Mouse (Mus musculus): ENCODE data around the gene Golga5. TPM values are rescaled to one million over a fixed set of nuclear protein-coding genes. Genes with fewer than 3 reads are reported as not detected.

The Golga5 gene
- 33.2 and 35.5 TPM in 2 replicates for polyA plus RNA-seq (2015; fragmentation: Nextera tagmentation; extraction: Ambion mirVana)

GRCm38 (mm10) chr12:102468894-102469764 lies at the start of gene Golga5:
Gene Golga5, plus strand, starts transcription at chr12:102469135.
- H3K27me3 ChIP-seq (replicated peaks; ENCODE audit: control insufficient read depth, insufficient read depth, low read length): no peaks in the 10 kb centered on the region
- peak; percentile 98 for ATAC-seq
- H3K4me1 ChIP-seq (replicated peaks; ENCODE audit: control insufficient read depth, insufficient read depth, low read length): peaks cover 6% of the 10 kb centered on the region
- no peaks in the 10 kb centered on the region for H3K9me3 ChIP-seq (ENCODE audit: control insufficient read depth, low read length)
- peak within 1 kb of the TSS; percentile 74 for H3K27ac ChIP-seq (ENCODE audit: low read length)
- H3K4me2 ChIP-seq (ENCODE audit: low read length): peak within 1 kb of the TSS; percentile 72
- under 1% methylated on average over 85 of the region's 86 CpGs for WGBS
- H3K36me3 ChIP-seq (ENCODE audit: control insufficient read depth, insufficient read depth): peaks cover 7% of the 10 kb centered on the region
- peak within 1 kb of the TSS; percentile 78 for H3K9ac ChIP-seq (replicated peaks; ENCODE audit: low read depth, low read length)
- H3K4me3 ChIP-seq (replicated peaks; ENCODE audit: low read length): peak within 1 kb of the TSS; percentile 72

DNA sequence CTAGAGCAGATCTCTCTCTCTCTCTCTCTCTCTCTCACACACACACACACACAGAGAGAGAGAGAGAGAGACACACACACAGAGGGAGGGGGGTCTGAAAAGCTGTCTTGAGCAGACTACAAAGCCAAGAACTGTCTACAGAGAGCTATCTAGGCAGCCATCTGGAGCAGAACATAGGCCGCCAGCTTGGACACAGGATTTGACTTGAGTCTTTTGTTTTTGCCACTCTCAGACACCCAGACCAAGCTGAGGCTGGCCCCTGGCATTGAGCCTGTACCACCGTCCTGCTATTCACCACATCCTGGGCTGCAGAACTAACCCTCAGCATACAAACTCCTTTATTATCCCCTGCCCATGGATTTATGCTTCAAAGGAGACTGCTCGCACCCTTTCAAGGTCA lies 49.4 kb upstream of the Golga5 start:
- no peaks in the 10 kb centered on the region; the same call in 1 of the 2 replicates for H3K36me3 ChIP-seq (ENCODE audit: control insufficient read depth, insufficient read depth)
- ATAC-seq: peak; percentile 78
- no peak overlapping the region for H3K27ac ChIP-seq (ENCODE audit: low read length)
- H3K27me3 ChIP-seq (replicated peaks; ENCODE audit: control insufficient read depth, insufficient read depth, low read length): no peaks in the 10 kb centered on the region
- no peak overlapping the region for H3K4me2 ChIP-seq (ENCODE audit: low read length)
- H3K9ac ChIP-seq (replicated peaks; ENCODE audit: low read depth, low read length): no peak overlapping the region
- 30% methylated on average over 3 of the region's 3 CpGs for WGBS
- H3K4me1 ChIP-seq (replicated peaks; ENCODE audit: control insufficient read depth, insufficient read depth, low read length): peaks cover 3% of the 10 kb centered on the region; the same call in 1 of the 2 replicates
- no peak overlapping the region for H3K4me3 ChIP-seq (replicated peaks; ENCODE audit: low read length)
- H3K9me3 ChIP-seq (ENCODE audit: control insufficient read depth, low read length): no peaks in the 10 kb centered on the region

DNA sequence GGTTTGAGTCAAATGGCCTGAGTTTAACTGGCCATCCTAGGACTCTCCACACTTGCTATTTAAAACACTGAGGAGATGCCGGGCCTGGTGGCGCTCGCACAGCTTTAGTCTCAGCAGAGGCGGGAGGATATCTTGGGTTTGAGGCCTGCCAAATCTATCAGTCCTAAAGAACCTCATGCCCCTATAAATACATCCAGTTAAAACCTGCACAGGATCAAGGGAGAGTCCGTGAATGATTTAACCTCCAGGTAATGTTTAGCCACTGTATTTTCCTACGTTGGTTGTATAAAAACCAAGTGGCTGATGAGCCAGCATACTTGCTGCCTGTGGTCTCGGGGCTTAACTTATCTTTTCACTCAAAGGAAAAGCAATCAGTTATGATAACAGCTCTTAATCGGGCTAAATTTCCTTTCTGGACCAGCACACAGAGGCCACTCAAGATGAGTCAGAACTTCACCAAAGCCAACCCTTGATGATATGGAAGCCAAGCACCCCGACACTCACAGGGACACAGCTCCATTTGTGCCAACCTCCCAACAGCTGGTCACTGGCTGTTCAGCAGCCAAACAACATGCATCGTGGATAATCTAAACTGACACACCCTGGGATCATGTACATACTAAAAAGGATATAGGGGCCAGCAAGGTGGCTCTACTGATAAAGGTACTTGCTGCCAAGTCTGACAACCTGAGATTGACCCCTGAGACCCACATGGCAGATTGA lies 48.6 kb upstream of the Golga5 start:
- no peak overlapping the region for H3K4me3 ChIP-seq (replicated peaks; ENCODE audit: low read length)
- ATAC-seq: no peak
- H3K4me2 ChIP-seq (ENCODE audit: low read length): no peak overlapping the region
- no peaks in the 10 kb centered on the region for H3K27me3 ChIP-seq (replicated peaks; ENCODE audit: control insufficient read depth, insufficient read depth, low read length)
- H3K9me3 ChIP-seq (ENCODE audit: control insufficient read depth, low read length): no peaks in the 10 kb centered on the region
- WGBS: 91% methylated on average over 10 of the region's 10 CpGs
- H3K27ac ChIP-seq (ENCODE audit: low read length): no peak overlapping the region
- H3K4me1 ChIP-seq (replicated peaks; ENCODE audit: control insufficient read depth, insufficient read depth, low read length): peaks cover 3% of the 10 kb centered on the region; the same call in 1 of the 2 replicates
- H3K36me3 ChIP-seq (ENCODE audit: control insufficient read depth, insufficient read depth): no peaks in the 10 kb centered on the region; the same call in 1 of the 2 replicates
- H3K9ac ChIP-seq (replicated peaks; ENCODE audit: low read depth, low read length): no peak overlapping the region

DNA sequence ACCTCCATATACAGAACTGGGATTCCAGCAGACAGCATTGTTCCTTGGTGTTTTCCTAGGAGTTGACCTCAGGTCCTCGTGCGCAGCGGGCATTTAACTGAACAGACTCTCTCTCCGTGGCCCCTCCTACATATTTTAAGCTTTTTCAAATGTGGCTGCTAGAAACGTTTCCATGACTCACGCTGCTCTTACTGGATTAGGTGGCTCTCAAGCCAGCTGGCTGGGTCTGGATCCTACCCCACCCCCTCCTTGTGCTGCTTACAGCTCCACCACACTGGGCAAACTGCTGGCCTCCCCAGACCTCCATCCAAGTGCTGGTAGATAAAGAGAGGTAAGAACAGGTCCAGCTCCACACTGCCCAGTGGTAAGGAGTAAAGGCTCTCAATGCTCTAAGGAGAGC lies 46.9 kb upstream of the Golga5 start:
- Histone ChIP-seq H3K4me2 (ENCODE audit: low read length) (no peak overlapping the region), H3K27me3 (replicated peaks; ENCODE audit: control insufficient read depth, insufficient read depth, low read length) (no peaks in the 10 kb centered on the region), H3K4me1 (replicated peaks; ENCODE audit: control insufficient read depth, insufficient read depth, low read length) (peaks cover 3% of the 10 kb centered on the region; the same call in 1 of the 2 replicates), H3K4me3 (replicated peaks; ENCODE audit: low read length) (no peak overlapping the region), H3K9ac (replicated peaks; ENCODE audit: low read depth, low read length) (no peak overlapping the region), H3K27ac (ENCODE audit: low read length) (no peak overlapping the region), H3K9me3 (ENCODE audit: control insufficient read depth, low read length) (no peaks in the 10 kb centered on the region), H3K36me3 (ENCODE audit: control insufficient read depth, insufficient read depth) (no peaks in the 10 kb centered on the region; the same call in 1 of the 2 replicates)
- 84% methylated on average over 6 of the region's 6 CpGs for WGBS
- no peak for ATAC-seq

GRCm38 (mm10) chr12:102422623-102423320 lies 46.2 kb upstream of the Golga5 start:
- Histone ChIP-seq H3K36me3 (ENCODE audit: control insufficient read depth, insufficient read depth) (no peaks in the 10 kb centered on the region; the same call in 1 of the 2 replicates), H3K4me1 (replicated peaks; ENCODE audit: control insufficient read depth, insufficient read depth, low read length) (peaks cover 3% of the 10 kb centered on the region; the same call in 1 of the 2 replicates), H3K4me2 (ENCODE audit: low read length) (no peak overlapping the region), H3K27ac (ENCODE audit: low read length) (no peak overlapping the region), H3K9me3 (ENCODE audit: control insufficient read depth, low read length) (no peaks in the 10 kb centered on the region), H3K4me3 (replicated peaks; ENCODE audit: low read length) (no peak overlapping the region), H3K27me3 (replicated peaks; ENCODE audit: control insufficient read depth, insufficient read depth, low read length) (no peaks in the 10 kb centered on the region), H3K9ac (replicated peaks; ENCODE audit: low read depth, low read length) (no peak overlapping the region)
- no peak for ATAC-seq
- 87% methylated on average over 11 of the region's 11 CpGs for WGBS

DNA sequence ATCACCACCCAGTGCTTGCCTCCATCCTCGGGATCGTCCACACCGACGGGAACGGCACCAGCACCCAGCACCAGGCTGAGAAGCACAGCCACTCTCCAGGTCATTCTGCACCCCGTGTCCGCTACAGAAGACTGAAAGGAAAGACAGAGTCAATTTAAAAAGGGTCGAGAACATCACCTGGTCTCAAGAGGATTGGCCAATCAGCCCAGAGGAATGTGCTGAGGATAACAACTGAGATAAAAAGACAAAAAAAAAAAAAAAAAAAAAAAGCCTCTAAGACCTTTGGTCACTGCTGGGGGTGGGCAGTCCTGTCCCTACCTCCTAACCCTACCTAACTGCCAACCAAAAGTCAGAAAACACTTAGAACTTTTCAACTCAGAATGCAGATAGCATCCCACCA lies 45.3 kb upstream of the Golga5 start:
- WGBS: 94% methylated on average over 8 of the region's 8 CpGs
- H3K4me2 ChIP-seq (ENCODE audit: low read length): no peak overlapping the region

DNA sequence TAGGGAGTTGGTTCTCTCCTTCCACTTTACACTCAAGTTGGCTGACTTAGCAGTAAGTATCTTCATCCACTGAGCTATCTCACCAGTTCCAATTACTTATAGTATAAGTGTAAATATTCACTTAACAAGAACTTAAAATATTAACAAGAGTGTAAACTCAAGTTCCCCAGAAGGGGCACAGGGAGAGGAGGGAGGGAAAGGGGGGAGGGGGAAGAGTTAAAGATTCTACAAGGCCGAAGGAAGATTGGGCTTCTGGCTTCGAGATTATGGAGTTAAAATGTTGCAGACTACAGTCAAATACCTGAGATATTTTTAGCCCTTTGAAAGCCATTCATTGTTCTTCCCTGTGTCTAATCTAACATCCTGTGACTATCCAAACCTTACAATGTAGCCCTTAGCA lies 44.5 kb upstream of the Golga5 start:
- Histone ChIP-seq H3K4me3 (replicated peaks; ENCODE audit: low read length) (no peak overlapping the region), H3K4me1 (replicated peaks; ENCODE audit: control insufficient read depth, insufficient read depth, low read length) (peaks cover 3% of the 10 kb centered on the region; the same call in 1 of the 2 replicates), H3K4me2 (ENCODE audit: low read length) (no peak overlapping the region), H3K36me3 (ENCODE audit: control insufficient read depth, insufficient read depth) (no peaks in the 10 kb centered on the region; the same call in 1 of the 2 replicates), H3K9ac (replicated peaks; ENCODE audit: low read depth, low read length) (no peak overlapping the region), H3K9me3 (ENCODE audit: control insufficient read depth, low read length) (no peaks in the 10 kb centered on the region), H3K27me3 (replicated peaks; ENCODE audit: control insufficient read depth, insufficient read depth, low read length) (no peaks in the 10 kb centered on the region), H3K27ac (ENCODE audit: low read length) (no peak overlapping the region)
- WGBS: 81% methylated on average over 2 of the region's 2 CpGs
- ATAC-seq: no peak

More for the DNA sequence above, 45.3 kb upstream of the Golga5 start:
- H3K4me3 ChIP-seq (replicated peaks; ENCODE audit: low read length): no peak overlapping the region
- H3K9me3 ChIP-seq (ENCODE audit: control insufficient read depth, low read length): no peaks in the 10 kb centered on the region
- H3K27ac ChIP-seq (ENCODE audit: low read length): no peak overlapping the region
- no peak overlapping the region for H3K9ac ChIP-seq (replicated peaks; ENCODE audit: low read depth, low read length)
- no peaks in the 10 kb centered on the region; the same call in 1 of the 2 replicates for H3K36me3 ChIP-seq (ENCODE audit: control insufficient read depth, insufficient read depth)
- H3K4me1 ChIP-seq (replicated peaks; ENCODE audit: control insufficient read depth, insufficient read depth, low read length): peaks cover 3% of the 10 kb centered on the region; the same call in 1 of the 2 replicates
- H3K27me3 ChIP-seq (replicated peaks; ENCODE audit: control insufficient read depth, insufficient read depth, low read length): no peaks in the 10 kb centered on the region
- ATAC-seq: no peak

DNA sequence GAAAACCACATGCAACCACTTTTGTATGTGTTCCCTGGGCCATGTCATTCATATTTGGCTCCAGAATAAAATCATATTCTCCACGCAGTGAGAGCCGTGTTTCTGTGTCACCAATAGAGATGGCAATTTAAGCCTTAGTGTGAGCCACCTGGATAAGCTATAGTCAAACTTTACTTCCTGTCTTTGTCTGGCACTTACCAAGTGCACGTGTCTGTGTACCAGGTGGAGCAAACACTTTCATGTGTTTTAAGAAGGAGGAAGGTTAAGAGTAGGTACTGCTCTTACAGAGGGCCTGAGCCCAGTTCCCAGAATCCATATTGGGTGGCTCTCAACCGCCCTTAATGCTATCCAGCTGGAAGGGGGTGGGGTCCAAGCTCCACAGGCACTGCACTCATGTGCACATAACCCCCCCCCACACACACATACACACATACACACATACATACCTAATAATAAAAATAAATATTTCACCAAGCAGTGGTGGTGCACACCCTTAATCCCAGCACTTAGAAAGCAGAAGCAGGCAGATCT lies 43.8 kb upstream of the Golga5 start:
- H3K4me2 ChIP-seq (ENCODE audit: low read length): no peak overlapping the region
- no peak overlapping the region for H3K27ac ChIP-seq (ENCODE audit: low read length)
- H3K4me3 ChIP-seq (replicated peaks; ENCODE audit: low read length): no peak overlapping the region
- no peak overlapping the region for H3K9ac ChIP-seq (replicated peaks; ENCODE audit: low read depth, low read length)
- ATAC-seq: no peak
- 93% methylated on average over 4 of the region's 4 CpGs for whole genome bisulfite sequencing
- no peaks in the 10 kb centered on the region for H3K27me3 ChIP-seq (replicated peaks; ENCODE audit: control insufficient read depth, insufficient read depth, low read length)
- no peaks in the 10 kb centered on the region for H3K4me1 ChIP-seq (replicated peaks; ENCODE audit: control insufficient read depth, insufficient read depth, low read length)
- no peaks in the 10 kb centered on the region for H3K9me3 ChIP-seq (ENCODE audit: control insufficient read depth, low read length)
- H3K36me3 ChIP-seq (ENCODE audit: control insufficient read depth, insufficient read depth): no peaks in the 10 kb centered on the region; the same call in 1 of the 2 replicates

Data from forebrain, embryonic 16.5 days (tissue).